Mouse (Mus musculus) forebrain, embryonic 14.5 days (tissue): ENCODE results near the gene Olfml2a. TPM values are rescaled to one million over a fixed set of nuclear protein-coding genes. Genes with fewer than 3 reads are reported as not detected.

Experiments used
- ATAC-seq: fragments of 200-750 bp; cut with Nextera tagmentation; 2 replicates; pipeline ENCODE4 v1.8.0; 2017; ENCODE audit warnings: mild to moderate bottlenecking, moderate library complexity
- DNase-seq: peaks from one replicate; pipeline ENCODE4 v3.0.0-alpha.2; 2015; ENCODE audit warnings: low spot score
- H3K27ac ChIP-seq: fragments of 300-500 bp; sonication (generic); 2 replicates; pipeline ENCODE4 v1.5.1; 2014; ENCODE audit warnings: low read depth, mild to moderate bottlenecking, control low read depth, low read length, moderate library complexity
- H3K27me3 ChIP-seq: fragments of 300-500 bp; sonication (generic); replicated peaks from 2 replicates; pipeline ENCODE4 v1.6.1; 2014; ENCODE audit warnings: low read length, control low read depth, mixed read lengths; ENCODE audit not compliant: control insufficient read depth, insufficient read depth
- H3K36me3 ChIP-seq: fragments of 300-500 bp; sonication (generic); 2 replicates; pipeline ENCODE4 v1.6.1; 2014; ENCODE audit warnings: low read length, control low read depth; ENCODE audit not compliant: control insufficient read depth, insufficient read depth
- H3K4me1 ChIP-seq: fragments of 300-500 bp; sonication (generic); 2 replicates; pipeline ENCODE4 v1.6.1; 2014; ENCODE audit warnings: antibody characterized with exemption, low read length, control low read depth; ENCODE audit not compliant: control insufficient read depth, insufficient read depth
- H3K4me2 ChIP-seq: fragments of 300-500 bp; sonication (generic); 2 replicates; pipeline ENCODE4 v1.6.1; 2014; ENCODE audit warnings: mild to moderate bottlenecking, control low read depth, low read length
- H3K4me3 ChIP-seq: fragments of 300-500 bp; sonication (generic); 2 replicates; pipeline ENCODE4 v1.5.1; 2014; ENCODE audit warnings: low read depth, low read length, control low read depth
- H3K9ac ChIP-seq: fragments of 300-500 bp; sonication (generic); 2 replicates; pipeline ENCODE4 v1.6.1; 2014; ENCODE audit warnings: mild to moderate bottlenecking, low read length, control low read depth, moderate library complexity
- H3K9me3 ChIP-seq: fragments of 300-500 bp; sonication (generic); replicated peaks from 2 replicates; pipeline ENCODE4 v1.6.1; 2016; ENCODE audit warnings: low read length, control low read depth, mixed read lengths; ENCODE audit not compliant: control insufficient read depth
- WGBS: fragments of 180-500 bp; shearing (Covaris S2); extraction: QIAGEN DNeasy Blood & Tissue Kit; methylation state at CpG from one replicate; pipeline ENCODE4 v1.1.7; 2014; 5-methylcytosine and 5-hydroxymethylcytosine counted together
- polyA plus RNA-seq: library from polyadenylated mRNA; unstranded; fragments of >200 nt; fragmentation: Nextera tagmentation; extraction: Ambion mirVana; gene quantifications from 2 replicates; pipeline ENCODE4 v1.2.1, GENCODE M21; 2014

Gene Olfml2a
- polyA plus RNA-seq, 1 experiment from 2014 or later = 1.9 TPM

DNA sequence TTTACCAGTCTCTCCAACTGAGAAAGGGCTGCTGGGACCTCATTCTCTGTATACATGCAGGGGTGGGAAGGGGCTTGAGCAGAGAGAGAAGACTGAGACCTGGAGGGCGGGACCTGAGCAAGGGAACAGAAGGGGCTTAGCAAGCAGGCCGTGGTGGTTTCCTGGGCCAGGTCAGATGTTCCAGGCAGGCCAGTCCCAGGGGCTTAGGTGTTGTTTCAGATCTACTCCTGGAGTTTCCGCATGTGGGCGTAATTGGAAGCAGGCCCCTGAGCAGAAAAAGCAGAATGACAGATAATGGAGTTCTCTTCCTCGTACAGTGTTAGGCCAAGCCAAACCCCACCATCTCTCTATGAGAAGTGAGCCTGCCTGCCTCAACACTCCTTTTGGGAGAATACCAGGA lies 3.2 kb downstream of the Olfml2a start:
- WGBS = 53% methylated on average over 5 of the region's 5 CpGs

DNA sequence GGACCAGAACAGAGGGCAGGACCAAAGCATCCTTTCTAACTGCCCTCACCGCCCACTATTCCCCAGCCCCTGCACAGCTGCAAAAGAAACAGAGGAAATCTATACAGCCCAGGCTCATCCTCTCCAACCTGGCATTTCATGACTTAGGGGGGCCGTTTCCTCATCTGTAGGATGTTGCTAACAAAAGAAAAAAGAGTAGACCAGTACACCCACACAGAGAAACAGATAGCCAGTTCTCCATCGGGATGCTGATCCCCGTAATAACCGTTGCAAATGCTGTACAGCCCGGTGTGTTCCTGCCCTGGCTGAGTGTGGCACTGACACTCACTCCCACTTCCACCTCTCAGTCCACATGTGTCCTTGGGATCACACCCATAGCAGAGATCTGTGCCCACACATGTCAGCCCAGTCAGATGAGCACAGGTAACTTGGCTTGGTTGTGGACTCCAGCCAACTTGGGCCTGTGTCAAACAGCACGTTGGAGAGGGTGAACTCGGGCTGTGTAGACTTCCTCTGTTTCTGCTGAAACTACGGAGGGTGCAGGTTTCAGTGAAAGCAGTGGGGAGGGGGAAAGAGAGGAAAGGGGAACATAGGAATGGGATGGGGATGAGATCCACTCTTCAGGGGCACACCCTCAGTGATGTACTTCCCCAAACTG lies 5.1 kb downstream of the Olfml2a start:
- DNase-seq (no peak), ATAC-seq (no peak)
- no peaks in the 10 kb centered on the region for H3K9me3 ChIP-seq
- peaks cover 3% of the 10 kb centered on the region; the same call in 1 of the 2 replicates for H3K4me1 ChIP-seq
- 72% methylated on average over 9 of the region's 9 CpGs for WGBS
- H3K27me3 ChIP-seq = no peaks in the 10 kb centered on the region
- no peak overlapping the region for H3K9ac ChIP-seq
- H3K27ac ChIP-seq = no peak overlapping the region
- H3K4me3 ChIP-seq = no peak overlapping the region
- no peaks in the 10 kb centered on the region for H3K36me3 ChIP-seq
- H3K4me2 ChIP-seq = no peak overlapping the region

More for the DNA sequence above, 3.2 kb downstream of the Olfml2a start:
- Histone ChIP-seq H3K4me1 (peaks cover 5% of the 10 kb centered on the region; the same call in 1 of the 2 replicates), H3K9me3 (no peaks in the 10 kb centered on the region), H3K4me2 (no peak overlapping the region), H3K27ac (no peak overlapping the region), H3K27me3 (no peaks in the 10 kb centered on the region), H3K9ac (no peak overlapping the region), H3K4me3 (no peak overlapping the region), H3K36me3 (no peaks in the 10 kb centered on the region)
- no peak for DNase-seq
- ATAC-seq = no peak

DNA sequence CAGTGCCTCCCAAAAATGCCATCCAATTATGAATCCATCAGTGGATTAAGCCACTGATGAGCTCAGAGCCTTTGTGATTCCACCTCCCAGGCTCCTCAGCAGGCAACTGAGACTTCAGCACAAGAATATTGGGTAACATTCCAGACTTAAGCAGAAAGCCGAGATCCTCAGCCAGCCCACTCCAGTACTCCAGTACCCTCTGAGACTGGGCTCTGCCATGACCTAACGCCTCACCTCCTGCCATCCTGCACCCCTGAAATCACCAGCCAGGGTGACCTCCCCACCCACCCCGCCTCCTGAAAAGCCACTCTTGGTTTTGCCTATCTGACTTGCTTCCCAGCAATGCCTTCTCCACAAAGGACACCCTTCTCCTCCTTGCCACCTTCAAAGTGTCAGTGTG lies 5.6 kb downstream of the Olfml2a start:
- 65% methylated on average over 3 of the region's 3 CpGs for WGBS
- Histone ChIP-seq H3K27ac (no peak overlapping the region), H3K9me3 (no peaks in the 10 kb centered on the region), H3K36me3 (no peaks in the 10 kb centered on the region), H3K4me1 (no peaks in the 10 kb centered on the region), H3K4me3 (no peak overlapping the region), H3K9ac (no peak overlapping the region), H3K27me3 (no peaks in the 10 kb centered on the region), H3K4me2 (no peak overlapping the region)
- ATAC-seq = no peak
- DNase-seq = no peak

DNA sequence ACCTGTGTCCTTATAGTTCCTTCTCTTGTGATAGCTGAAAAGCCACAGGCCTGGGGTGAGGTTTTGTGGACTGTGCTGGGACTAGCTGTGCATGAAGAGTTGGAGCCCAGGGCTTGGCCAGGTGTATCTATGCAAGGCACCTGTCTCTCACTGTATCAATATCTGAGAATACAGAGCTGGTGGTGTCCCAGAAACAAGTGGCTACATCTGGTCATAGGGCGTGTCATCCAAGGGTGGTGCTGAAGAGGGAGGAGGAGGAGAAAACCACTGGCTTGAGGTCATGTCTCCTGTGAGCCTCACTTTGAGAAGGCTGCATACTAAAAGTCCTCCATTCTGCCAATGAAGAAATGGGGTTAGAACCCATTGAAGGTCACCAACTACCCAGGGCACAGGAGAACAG lies 6.2 kb downstream of the Olfml2a start:
- Histone ChIP-seq H3K4me3 (no peak overlapping the region), H3K4me2 (no peak overlapping the region), H3K9ac (no peak overlapping the region), H3K9me3 (no peaks in the 10 kb centered on the region), H3K27me3 (no peaks in the 10 kb centered on the region), H3K4me1 (no peaks in the 10 kb centered on the region), H3K36me3 (no peaks in the 10 kb centered on the region), H3K27ac (no peak overlapping the region)
- DNase-seq (no peak), ATAC-seq (no peak)
- 82% methylated on average over 1 of the region's 1 CpGs for WGBS

DNA sequence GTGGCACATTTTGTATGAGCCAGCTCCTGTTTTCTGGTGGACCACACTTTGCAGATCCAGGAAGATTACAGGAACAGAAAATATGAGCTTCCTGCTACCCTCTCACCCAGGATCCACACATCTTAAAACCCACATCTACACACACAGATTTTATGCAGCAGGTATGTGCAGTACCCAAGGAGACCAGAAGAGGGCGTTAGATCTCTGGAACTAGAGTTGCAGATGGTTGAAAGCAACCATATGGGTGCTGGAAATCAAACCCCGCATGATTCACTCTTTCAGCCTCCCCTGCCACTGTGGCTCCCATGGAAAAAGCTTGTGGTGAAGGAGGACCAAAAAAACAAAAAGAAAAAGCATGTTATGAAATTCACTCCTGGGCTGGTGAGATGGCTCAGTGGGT lies 7.3 kb downstream of the Olfml2a start:
- Histone ChIP-seq H3K4me2 (no peak overlapping the region), H3K9ac (no peak overlapping the region), H3K36me3 (no peaks in the 10 kb centered on the region), H3K27ac (no peak overlapping the region), H3K9me3 (no peaks in the 10 kb centered on the region), H3K4me3 (no peak overlapping the region), H3K4me1 (no peaks in the 10 kb centered on the region), H3K27me3 (no peaks in the 10 kb centered on the region)
- no peak for DNase-seq
- no peak for ATAC-seq
- WGBS = 70% methylated on average over 2 of the region's 2 CpGs

DNA sequence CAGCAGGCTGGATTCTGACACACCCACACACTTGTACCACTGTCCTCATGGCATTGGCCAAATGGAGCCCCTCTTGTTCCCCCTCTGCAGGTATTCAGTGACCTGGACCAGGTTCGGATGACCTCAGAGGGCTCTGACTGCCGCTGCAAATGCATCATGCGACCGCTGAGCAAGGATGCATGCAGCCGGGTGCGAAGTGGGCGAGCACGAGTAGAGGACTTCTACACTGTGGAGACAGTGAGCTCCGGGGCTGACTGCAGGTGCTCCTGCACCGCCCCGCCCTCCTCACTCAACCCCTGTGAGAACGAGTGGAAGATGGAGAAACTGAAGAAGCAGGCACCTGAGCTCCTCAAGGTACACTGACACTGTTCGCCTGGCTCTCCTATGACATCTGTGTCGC lies 9.6 kb downstream of the Olfml2a start:
- no peaks in the 10 kb centered on the region for H3K27me3 ChIP-seq
- no peaks in the 10 kb centered on the region for H3K9me3 ChIP-seq
- ATAC-seq (no peak), DNase-seq (no peak)
- no peaks in the 10 kb centered on the region for H3K4me1 ChIP-seq
- H3K4me2 ChIP-seq = no peak overlapping the region
- H3K27ac ChIP-seq = no peak overlapping the region
- H3K4me3 ChIP-seq = no peak overlapping the region
- no peak overlapping the region for H3K9ac ChIP-seq
- no peaks in the 10 kb centered on the region for H3K36me3 ChIP-seq
- 85% methylated on average over 14 of the region's 14 CpGs for WGBS

DNA sequence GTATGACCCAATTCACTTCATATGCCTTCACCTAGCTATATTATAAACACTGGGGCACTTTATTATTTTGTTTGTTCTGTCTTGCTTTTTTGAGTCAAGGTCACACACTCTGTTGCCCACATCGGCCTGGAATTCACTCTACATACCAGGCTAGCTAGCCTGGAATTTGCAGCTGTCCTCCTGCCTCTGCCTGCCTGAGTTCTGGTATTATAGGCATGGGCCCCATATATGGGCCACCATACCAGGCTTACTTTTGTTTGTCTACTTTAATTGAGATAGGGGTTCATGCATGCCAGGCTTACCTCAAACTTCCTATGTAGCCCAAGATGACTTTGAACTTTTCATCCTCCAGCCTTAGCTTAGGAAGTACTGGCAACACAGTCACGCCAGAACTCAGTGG lies 10.1 kb downstream of the Olfml2a start:
- Histone ChIP-seq H3K4me1 (no peaks in the 10 kb centered on the region), H3K9me3 (no peaks in the 10 kb centered on the region), H3K27ac (no peak overlapping the region), H3K9ac (no peak overlapping the region), H3K27me3 (no peaks in the 10 kb centered on the region), H3K4me2 (no peak overlapping the region), H3K36me3 (no peaks in the 10 kb centered on the region), H3K4me3 (no peak overlapping the region)
- no peak for ATAC-seq
- no peak for DNase-seq
- WGBS = 95% methylated on average over 2 of the region's 2 CpGs

DNA sequence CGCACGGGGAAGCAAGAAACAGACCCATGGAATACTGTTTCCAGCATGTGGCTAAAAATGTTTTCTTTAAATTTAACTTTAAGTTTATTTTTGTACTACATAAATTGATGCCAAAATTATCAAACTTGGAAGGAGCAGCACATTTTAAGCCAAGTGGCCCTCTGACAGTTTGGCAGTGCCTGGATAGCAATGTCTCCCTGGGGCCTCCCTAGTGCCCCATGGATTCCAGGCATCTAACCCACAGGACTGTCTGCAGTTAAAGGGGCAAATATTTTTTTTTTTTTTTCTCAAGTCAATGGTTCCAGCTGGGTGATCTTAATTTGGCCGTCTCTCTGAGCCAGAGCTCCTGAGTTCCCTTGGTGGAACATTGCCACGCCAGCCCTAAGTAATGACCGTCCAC lies 11.4 kb downstream of the Olfml2a start:
- Histone ChIP-seq H3K9me3 (no peaks in the 10 kb centered on the region), H3K27ac (no peak overlapping the region), H3K4me1 (no peaks in the 10 kb centered on the region), H3K4me2 (no peak overlapping the region), H3K36me3 (no peaks in the 10 kb centered on the region), H3K27me3 (no peaks in the 10 kb centered on the region), H3K4me3 (no peak overlapping the region), H3K9ac (no peak overlapping the region)
- 93% methylated on average over 5 of the region's 5 CpGs for WGBS
- ATAC-seq (no peak), DNase-seq (no peak)

DNA sequence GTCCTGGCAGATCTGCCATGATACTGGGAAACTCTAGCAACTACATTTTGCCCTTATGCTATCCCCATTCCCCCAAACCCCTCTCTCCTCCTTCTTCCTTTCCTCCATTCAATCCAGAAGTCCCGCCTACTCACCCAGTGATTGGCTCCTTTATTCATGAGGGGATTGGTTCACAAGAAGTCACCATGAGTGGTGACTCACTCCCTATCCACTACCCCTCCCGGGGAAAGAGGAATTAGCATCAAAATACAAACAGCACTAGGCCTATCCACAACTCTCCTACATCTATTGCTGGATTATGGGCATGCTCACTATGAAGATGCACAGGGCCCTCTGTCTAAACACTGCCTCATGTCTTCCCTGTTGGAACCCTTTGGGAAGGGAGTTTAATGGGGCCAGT lies 12.2 kb downstream of the Olfml2a start:
- no peak overlapping the region for H3K4me3 ChIP-seq
- ATAC-seq (no peak), DNase-seq (no peak)
- no peak overlapping the region for H3K4me2 ChIP-seq
- no peak overlapping the region for H3K27ac ChIP-seq
- H3K27me3 ChIP-seq = no peaks in the 10 kb centered on the region
- no peak overlapping the region for H3K9ac ChIP-seq
- no peaks in the 10 kb centered on the region for H3K36me3 ChIP-seq
- 35% methylated on average over 2 of the region's 2 CpGs for WGBS
- no peaks in the 10 kb centered on the region for H3K9me3 ChIP-seq
- H3K4me1 ChIP-seq = no peaks in the 10 kb centered on the region
